Mouse (Mus musculus) kidney, embryonic 14.5 days (tissue): ENCODE data around the gene Tanc2. TPM values are rescaled to one million over a fixed set of nuclear protein-coding genes. Genes with fewer than 3 reads are reported as not detected.

Experiments
- ATAC-seq: fragments of 200-750 bp; cut with Nextera tagmentation; 2 replicates; pipeline ENCODE4 v1.8.0; 2017; ENCODE audit warnings: moderate number of reproducible peaks, mild to moderate bottlenecking, moderate TSS enrichment, moderate library complexity; ENCODE audit not compliant: low FRiP score, low TSS enrichment
- H3K27ac ChIP-seq: fragments of 300-500 bp; sonication (generic); 2 replicates; pipeline ENCODE4 v1.5.1; 2014; ENCODE audit warnings: low read depth, mild to moderate bottlenecking, low read length, moderate library complexity, mixed read lengths
- H3K27me3 ChIP-seq: fragments of 300-500 bp; sonication (generic); 2 replicates; pipeline ENCODE4 v1.6.1; 2014; ENCODE audit warnings: mild to moderate bottlenecking, low read length; ENCODE audit not compliant: control insufficient read depth, insufficient read depth
- H3K36me3 ChIP-seq: fragments of 300-500 bp; sonication (generic); 2 replicates; pipeline ENCODE4 v1.6.1; 2014; ENCODE audit warnings: low read length, mixed read lengths; ENCODE audit not compliant: control insufficient read depth, insufficient read depth
- H3K4me1 ChIP-seq: fragments of 300-500 bp; sonication (generic); 2 replicates; pipeline ENCODE4 v1.6.1; 2014; ENCODE audit warnings: low read length, mixed read lengths; ENCODE audit not compliant: control insufficient read depth, insufficient read depth
- H3K4me2 ChIP-seq: fragments of 300-500 bp; sonication (generic); replicated peaks from 2 replicates; pipeline ENCODE4 v1.6.1; 2014; ENCODE audit warnings: low read depth, mild to moderate bottlenecking, low read length
- H3K4me3 ChIP-seq: fragments of 300-500 bp; sonication (generic); 2 replicates; pipeline ENCODE4 v1.5.1; 2014; ENCODE audit warnings: mild to moderate bottlenecking, low read length
- H3K9ac ChIP-seq: fragments of 300-500 bp; sonication (generic); 2 replicates; pipeline ENCODE4 v1.6.1; 2014; ENCODE audit warnings: low read depth, mild to moderate bottlenecking, low read length, moderate library complexity
- H3K9me3 ChIP-seq: fragments of 300-500 bp; sonication (generic); 2 replicates; pipeline ENCODE4 v1.6.1; 2016; ENCODE audit warnings: low read length; ENCODE audit not compliant: control insufficient read depth
- WGBS: fragments of 180-500 bp; shearing (Covaris S2); extraction: QIAGEN DNeasy Blood & Tissue Kit; methylation state at CpG from one replicate; pipeline ENCODE4 v1.1.7; 2014; 5-methylcytosine and 5-hydroxymethylcytosine counted together
- polyA plus RNA-seq: library from polyadenylated mRNA; unstranded; fragments of >200 nt; fragmentation: Nextera tagmentation; extraction: Ambion mirVana; gene quantifications from 2 replicates; pipeline ENCODE4 v1.2.1, GENCODE M21; 2014

The Tanc2 gene
- polyA plus RNA-seq, 1 experiment from 2014 or later, result 10.7 TPM

- peaks cover 4% of the 10 kb centered on the region; the same call in 1 of the 2 replicates for H3K4me1 ChIP-seq
- no peaks in the 10 kb centered on the region for H3K9me3 ChIP-seq
- 78% methylated on average over 16 of the region's 16 CpGs for WGBS
- H3K4me3 ChIP-seq, result peak overlapping the region; percentile 70; the same call in 1 of the 2 replicates
- H3K36me3 ChIP-seq, result no peaks in the 10 kb centered on the region
- ATAC-seq, result no peak
- H3K9ac ChIP-seq, result peak overlapping the region; percentile 72; the same call in 1 of the 2 replicates
- peak overlapping the region; percentile 85 for H3K4me2 ChIP-seq
- H3K27ac ChIP-seq, result no peak overlapping the region
- peaks cover 4% of the 10 kb centered on the region for H3K27me3 ChIP-seq
Observed at GRCm38 (mm10) chr11:105944770-105945672, 355.2 kb downstream of the Tanc2 start.

DNA sequence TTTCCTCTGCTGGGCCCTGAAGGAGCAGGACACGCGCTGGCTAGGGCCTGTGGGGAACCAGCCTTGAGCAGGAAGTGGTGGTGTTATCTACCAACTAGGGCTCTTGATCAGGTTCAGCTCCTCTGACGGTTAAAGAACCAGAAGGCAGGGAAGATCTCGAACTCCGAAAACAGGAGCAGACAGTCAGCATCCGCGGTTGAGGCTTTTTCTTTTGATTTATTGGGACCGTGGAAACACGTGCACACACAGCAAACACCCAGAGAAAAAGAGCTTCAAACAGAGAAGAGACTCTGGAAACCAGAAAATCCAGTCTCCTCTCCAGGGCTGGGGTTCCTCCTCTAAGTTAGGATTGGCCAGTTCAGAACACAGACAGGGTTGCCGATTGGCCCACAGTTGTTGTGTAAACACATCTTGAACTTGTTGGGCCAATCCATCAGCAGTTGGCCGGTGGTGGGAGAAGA, 356.9 kb downstream of the Tanc2 start:
- no peak overlapping the region for H3K27ac ChIP-seq
- no peak overlapping the region for H3K9ac ChIP-seq
- no peak overlapping the region for H3K4me3 ChIP-seq
- 48% methylated on average over 11 of the region's 11 CpGs for WGBS
- no peak for ATAC-seq
- H3K9me3 ChIP-seq, result no peaks in the 10 kb centered on the region
- H3K36me3 ChIP-seq, result no peaks in the 10 kb centered on the region
- H3K4me2 ChIP-seq, result no peak overlapping the region
- H3K27me3 ChIP-seq, result peaks cover 4% of the 10 kb centered on the region
- peaks cover 4% of the 10 kb centered on the region; the same call in 1 of the 2 replicates for H3K4me1 ChIP-seq

DNA sequence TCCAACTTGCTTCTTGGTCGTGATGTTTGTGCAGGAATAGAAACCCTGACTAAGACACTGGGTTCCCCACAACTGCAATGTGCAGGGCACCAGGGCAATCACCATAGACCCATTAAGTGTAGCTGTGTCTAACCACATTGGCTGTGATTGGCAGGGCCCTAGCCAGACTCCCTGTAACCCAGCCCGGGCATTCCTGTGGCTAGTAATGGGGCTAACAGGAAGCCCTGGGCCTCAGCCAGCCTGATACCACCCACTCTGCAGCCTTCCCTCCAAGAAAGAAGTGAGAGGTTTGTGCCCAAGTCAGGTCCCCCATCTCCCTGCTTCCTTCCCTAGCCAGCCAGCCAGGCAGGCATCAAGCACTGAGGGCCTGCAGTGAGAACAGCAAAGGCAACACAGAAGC, 358.5 kb downstream of the Tanc2 start:
- Histone ChIP-seq H3K27ac (no peak overlapping the region), H3K4me2 (no peak overlapping the region), H3K9ac (no peak overlapping the region), H3K4me1 (peaks cover 4% of the 10 kb centered on the region; the same call in 1 of the 2 replicates), H3K27me3 (peaks cover 4% of the 10 kb centered on the region), H3K4me3 (no peak overlapping the region), H3K36me3 (no peaks in the 10 kb centered on the region), H3K9me3 (no peaks in the 10 kb centered on the region)
- WGBS, result 81% methylated on average over 2 of the region's 2 CpGs
- no peak for ATAC-seq

GRCm38 (mm10) chr11:105950519-105950918, 360.7 kb downstream of the Tanc2 start:
- ATAC-seq, result no peak
- Histone ChIP-seq H3K9me3 (no peaks in the 10 kb centered on the region), H3K4me3 (no peak overlapping the region), H3K9ac (peak overlapping the region; percentile 28; the same call in 1 of the 2 replicates), H3K27ac (no peak overlapping the region), H3K27me3 (no peaks in the 10 kb centered on the region), H3K4me1 (no peaks in the 10 kb centered on the region), H3K36me3 (no peaks in the 10 kb centered on the region), H3K4me2 (no peak overlapping the region)
- 72% methylated on average over 4 of the region's 4 CpGs for WGBS

GRCm38 (mm10) chr11:105951601-105952044, 361.8 kb downstream of the Tanc2 start:
- Histone ChIP-seq H3K9ac (no peak overlapping the region), H3K9me3 (no peaks in the 10 kb centered on the region), H3K36me3 (no peaks in the 10 kb centered on the region), H3K4me2 (no peak overlapping the region), H3K4me3 (no peak overlapping the region), H3K27ac (no peak overlapping the region; the same call in 1 of the 2 replicates), H3K27me3 (no peaks in the 10 kb centered on the region), H3K4me1 (no peaks in the 10 kb centered on the region)
- peak; percentile 56; the same call in 1 of the 2 replicates for ATAC-seq
- 24% methylated on average over 3 of the region's 3 CpGs for WGBS

DNA sequence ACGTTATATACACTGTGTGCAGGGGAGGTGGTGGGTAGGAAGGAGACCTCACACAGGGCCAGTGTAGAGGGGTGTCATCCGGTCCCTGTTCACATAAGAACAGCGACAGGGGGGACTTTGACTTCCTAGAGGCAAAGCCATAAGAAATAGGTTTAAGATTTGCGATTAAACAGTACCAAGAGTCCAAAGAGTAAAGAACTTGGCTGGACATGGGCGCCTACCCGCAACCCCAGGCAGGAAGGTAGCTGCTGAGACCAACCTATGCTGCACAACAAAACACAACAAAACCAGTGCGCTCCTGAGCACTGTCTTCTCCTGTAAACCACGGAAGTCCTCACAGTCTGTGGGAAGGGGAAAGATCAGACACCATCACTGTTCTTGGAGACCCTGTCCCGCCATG, 362.3 kb downstream of the Tanc2 start:
- no peaks in the 10 kb centered on the region for H3K36me3 ChIP-seq
- WGBS, result 84% methylated on average over 9 of the region's 9 CpGs

GRCm38 (mm10) chr11:105952911-105953386, 363.2 kb downstream of the Tanc2 start, which contains the start of gene Cyb561:
TSS of gene Cyb561 (minus strand) at chr11:105953336.
- WGBS, result 68% methylated on average over 12 of the region's 12 CpGs
- H3K4me2 ChIP-seq, result no peak within 1 kb of the TSS
- no peaks in the 10 kb centered on the region for H3K9me3 ChIP-seq
- no peak within 1 kb of the TSS for H3K27ac ChIP-seq
- ATAC-seq, result no peak
- H3K27me3 ChIP-seq, result no peaks in the 10 kb centered on the region
- no peaks in the 10 kb centered on the region for H3K4me1 ChIP-seq
- H3K4me3 ChIP-seq, result no peak within 1 kb of the TSS
- no peak within 1 kb of the TSS for H3K9ac ChIP-seq
- H3K36me3 ChIP-seq, result no peaks in the 10 kb centered on the region

More for the DNA sequence above, 362.3 kb downstream of the Tanc2 start:
- Histone ChIP-seq H3K9ac (no peak overlapping the region), H3K4me2 (no peak overlapping the region), H3K27ac (no peak overlapping the region; the same call in 1 of the 2 replicates), H3K4me1 (no peaks in the 10 kb centered on the region), H3K9me3 (no peaks in the 10 kb centered on the region), H3K4me3 (no peak overlapping the region), H3K27me3 (no peaks in the 10 kb centered on the region)
- ATAC-seq, result no peak

GRCm38 (mm10) chr11:105953402-105953801, 363.6 kb downstream of the Tanc2 start:
- WGBS, result 76% methylated on average over 6 of the region's 6 CpGs
- Histone ChIP-seq H3K9me3 (no peaks in the 10 kb centered on the region), H3K9ac (no peak overlapping the region), H3K27ac (no peak overlapping the region), H3K36me3 (no peaks in the 10 kb centered on the region), H3K4me3 (no peak overlapping the region), H3K4me1 (no peaks in the 10 kb centered on the region), H3K4me2 (no peak overlapping the region), H3K27me3 (no peaks in the 10 kb centered on the region)
- ATAC-seq, result no peak
